Mouse (Mus musculus) cerebellum, adult 2 months (tissue): ENCODE results near the gene Decr2.

Experiments used
- CTCF ChIP-seq: fragments of 200-500 bp; IDR thresholded peaks from 2 replicates; pipeline ENCODE4 v1.5.1; 2011; ENCODE audit warnings: low read depth, mild to moderate bottlenecking, control low read depth, low read length, moderate library complexity, borderline replicate concordance; ENCODE audit not compliant: insufficient read depth
- POLR2A ChIP-seq: fragments of 200-500 bp; IDR thresholded peaks from 2 replicates; pipeline ENCODE4 v1.6.1; 2011; ENCODE audit warnings: low read length, control low read depth, borderline replicate concordance; ENCODE audit not compliant: insufficient read depth

DNA sequence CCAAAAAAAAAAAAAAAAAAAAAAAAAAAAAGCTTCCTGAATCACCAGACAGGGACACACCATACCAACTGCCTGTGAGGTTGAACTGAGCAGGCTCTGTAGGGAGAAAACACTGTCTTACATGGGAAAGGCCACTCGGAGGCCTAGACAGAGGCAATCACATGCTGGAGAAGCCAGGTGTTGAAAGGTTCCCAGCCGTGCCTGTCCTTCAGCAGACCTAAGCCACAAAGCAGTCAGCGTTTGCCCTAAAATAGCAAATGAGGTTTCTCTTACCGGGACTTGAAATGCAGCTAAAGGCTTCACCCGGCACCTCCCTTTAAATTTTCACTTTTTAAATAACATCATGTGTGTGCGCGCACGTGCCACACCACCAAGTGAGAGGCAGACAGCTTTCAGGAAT, 42.0 kb downstream of the Decr2 start:
- TF ChIP-seq POLR2A (no peak), CTCF (no peak)
